Mouse (Mus musculus) testis, postnatal 10 days (tissue): ENCODE measurements at regions not wholly inside any gene's neighbourhood (a gene's known extent, or its start where the extent isn't known, plus 50 kb on each side); places are given as distances from the start of the nearest gene placed in this dataset.

Source experiments
- DNase-seq: peaks from one replicate; pipeline ENCODE4 v3.0.0; 2021; ENCODE audit warnings: low spot score

DNA sequence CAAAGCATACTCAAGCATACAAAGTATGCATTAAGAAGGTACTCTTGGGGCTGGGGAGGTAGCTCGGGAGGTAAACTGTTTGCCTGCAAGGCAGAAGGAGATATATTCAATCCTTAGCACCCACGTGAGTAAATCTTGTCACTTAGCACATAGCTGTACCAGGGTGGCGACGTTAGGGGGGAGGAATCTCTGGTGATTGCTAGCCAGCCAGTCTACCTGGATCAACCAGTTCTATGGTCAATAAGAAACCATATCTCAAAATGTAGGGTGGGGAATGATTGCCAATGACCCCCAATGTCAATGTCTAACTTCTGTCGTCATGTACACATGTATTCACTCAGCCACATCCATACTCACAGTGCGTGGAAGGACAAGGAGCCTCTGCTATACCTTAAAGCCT, 214.5 kb downstream of the CK137956 start:
- DNase-seq, result no peak

GRCm38 (mm10) chr4:127750781-127751180, 220.0 kb downstream of the CK137956 start:
- DNase-seq, result no peak

GRCm38 (mm10) chr4:127747876-127748275, 222.9 kb downstream of the CK137956 start:
- DNase-seq, result no peak

DNA sequence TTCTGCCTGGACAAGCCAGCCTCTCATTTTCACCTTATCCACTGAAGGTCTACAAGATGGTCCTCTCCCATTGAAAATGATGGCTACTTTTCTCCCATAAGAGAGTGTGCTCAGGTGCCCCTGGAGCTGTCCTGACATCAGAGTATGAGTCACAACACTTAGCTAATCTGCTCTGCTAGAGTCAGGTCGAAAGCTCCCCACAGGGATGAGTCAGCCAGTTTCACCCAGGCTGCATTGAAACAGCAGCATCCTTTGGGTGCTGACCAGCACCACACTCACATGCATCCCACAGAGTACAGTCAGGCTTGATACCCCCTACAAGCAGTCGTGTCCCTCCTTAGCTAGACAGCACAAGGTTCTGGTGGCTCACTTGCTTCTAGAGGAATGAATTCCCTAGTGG, 234.0 kb downstream of the CK137956 start:
- no peak for DNase-seq

- DNase-seq, result no peak
Measured at GRCm38 (mm10) chr4:127736151-127736550, 234.6 kb downstream of the CK137956 start.

DNA sequence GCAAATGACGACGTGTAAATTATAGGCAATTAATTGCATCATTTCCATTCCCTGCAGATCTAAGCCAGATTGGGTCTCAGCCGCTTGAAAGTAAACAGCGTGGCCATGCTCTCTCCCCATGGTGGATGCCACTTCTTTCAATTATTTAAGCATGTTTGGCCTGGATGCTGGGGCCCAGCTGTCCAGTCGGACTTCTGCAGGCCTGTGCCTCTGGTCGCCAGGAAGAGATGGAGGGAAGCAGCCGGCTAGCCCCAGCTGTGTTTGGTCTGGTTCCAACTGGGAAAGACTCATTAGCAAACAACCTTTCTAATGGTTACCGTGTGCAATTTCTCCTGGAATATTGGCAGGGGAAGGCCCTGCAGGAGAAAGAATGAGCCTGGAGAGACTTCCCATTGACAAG, 236.1 kb downstream of the CK137956 start:
- no peak for DNase-seq

- no peak for DNase-seq
Measured at GRCm38 (mm10) chr4:127718661-127719060, 252.1 kb downstream of the CK137956 start.

DNA sequence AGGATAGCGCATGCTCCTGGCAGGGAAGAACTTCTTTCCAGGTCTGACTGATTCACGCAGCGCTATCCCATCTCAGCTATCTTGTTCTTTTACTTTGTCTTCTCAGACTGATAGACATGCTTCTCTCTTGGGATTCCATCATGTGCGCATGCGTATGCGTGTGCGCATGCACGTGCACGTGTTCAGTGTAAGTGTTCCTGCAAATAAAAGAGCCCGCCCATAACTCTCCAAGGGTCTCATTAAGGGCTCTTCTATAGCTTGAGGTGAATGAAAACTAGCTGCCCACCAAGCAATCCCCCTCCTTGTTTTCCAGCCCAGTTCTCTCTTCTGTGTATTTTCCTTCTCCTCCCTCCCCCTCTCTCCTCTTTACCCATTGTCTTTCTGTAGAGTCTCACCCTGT, 258.5 kb downstream of the CK137956 start:
- no peak for DNase-seq

DNA sequence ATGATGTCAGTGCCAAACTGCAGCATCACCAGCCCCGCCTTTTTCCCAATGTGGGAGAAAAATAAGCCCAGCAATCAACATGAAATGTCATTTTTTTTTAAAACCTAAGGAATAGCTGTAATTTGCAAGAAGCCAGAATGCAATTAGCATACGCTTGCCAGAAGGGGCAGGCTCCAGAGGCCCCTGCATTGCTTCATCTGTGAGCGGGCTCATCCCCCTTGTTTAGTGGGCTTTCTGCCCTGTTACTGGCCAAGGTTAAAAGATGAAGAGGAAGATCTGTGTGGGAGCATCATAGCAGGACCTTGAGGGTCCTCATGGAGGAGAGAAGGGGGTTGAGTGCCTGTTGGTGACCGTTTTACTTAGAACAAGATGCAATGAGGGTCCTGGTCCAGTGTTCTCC, 259.9 kb downstream of the CK137956 start:
- no peak for DNase-seq

DNA sequence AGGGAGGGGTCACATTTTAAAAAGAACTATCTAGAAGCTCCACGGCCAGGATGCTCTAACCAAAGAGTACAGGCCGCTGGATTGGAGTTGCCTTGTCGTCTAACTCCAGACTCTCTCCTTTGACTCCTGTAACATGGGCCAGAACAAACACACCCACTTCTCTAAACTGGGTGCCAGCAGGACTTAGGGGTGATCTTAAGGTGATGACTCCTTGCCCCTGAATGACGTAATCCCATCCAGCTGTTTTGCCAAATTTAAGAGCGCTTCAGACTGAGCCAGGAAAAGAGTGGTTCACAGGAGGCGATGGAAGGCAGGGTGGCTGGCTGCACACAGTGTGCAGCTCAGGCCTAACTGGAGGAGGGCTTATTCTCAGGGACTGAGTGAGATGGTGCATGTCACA, 261.0 kb downstream of the CK137956 start:
- DNase-seq, result no peak

DNA sequence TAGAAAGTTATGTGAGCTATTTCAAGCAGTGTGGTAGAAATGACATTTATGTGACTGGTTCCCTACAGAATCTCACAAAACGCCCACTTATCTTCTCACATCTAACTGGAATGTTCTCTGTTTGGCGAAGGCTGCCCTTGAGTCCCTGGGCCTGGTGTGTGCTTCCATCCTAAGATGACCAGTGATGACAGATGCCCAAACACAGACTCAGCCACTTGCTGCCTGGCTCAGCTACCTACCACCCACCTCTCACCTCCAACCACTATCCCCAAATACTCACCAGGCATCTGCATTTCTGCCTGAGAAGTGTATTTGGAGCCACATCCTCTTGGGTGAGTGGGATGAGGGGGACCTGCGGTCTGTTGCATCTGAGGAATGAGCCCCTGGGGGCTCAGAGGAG, 262.6 kb downstream of the CK137956 start:
- no peak for DNase-seq

- DNase-seq, result no peak
Measured at GRCm38 (mm10) chr4:127707126-127707525, 263.6 kb downstream of the CK137956 start.

GRCm38 (mm10) chr4:127701651-127702050, 269.1 kb downstream of the CK137956 start:
- no peak for DNase-seq

GRCm38 (mm10) chr4:127689986-127690385, 280.8 kb downstream of the CK137956 start:
- no peak for DNase-seq

- DNase-seq, result no peak
Measured at GRCm38 (mm10) chr4:127685021-127685420, 285.7 kb downstream of the CK137956 start.

- DNase-seq, result no peak
Measured at GRCm38 (mm10) chr4:127679391-127679790, 291.4 kb downstream of the CK137956 start.

DNA sequence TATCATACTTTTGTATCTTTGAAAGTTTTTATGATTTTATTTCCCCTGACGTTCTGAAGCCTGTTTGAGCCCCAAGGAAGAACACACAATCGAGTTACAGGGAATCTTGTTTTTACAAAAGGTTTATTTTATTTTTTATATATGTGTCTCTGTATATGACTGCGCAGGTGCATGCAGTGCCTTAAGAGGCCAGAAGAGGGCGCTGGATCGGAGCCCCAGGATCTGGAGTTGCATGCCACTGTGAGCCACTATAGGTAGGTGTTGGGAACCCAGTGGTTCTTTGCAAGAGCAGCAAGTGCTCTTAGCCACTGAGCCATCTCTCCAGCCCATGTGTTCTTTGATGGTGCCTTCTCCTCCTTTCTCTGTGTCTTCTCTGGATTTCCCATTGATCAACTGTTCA, 292.3 kb downstream of the CK137956 start:
- peak; percentile 47 for DNase-seq

DNA sequence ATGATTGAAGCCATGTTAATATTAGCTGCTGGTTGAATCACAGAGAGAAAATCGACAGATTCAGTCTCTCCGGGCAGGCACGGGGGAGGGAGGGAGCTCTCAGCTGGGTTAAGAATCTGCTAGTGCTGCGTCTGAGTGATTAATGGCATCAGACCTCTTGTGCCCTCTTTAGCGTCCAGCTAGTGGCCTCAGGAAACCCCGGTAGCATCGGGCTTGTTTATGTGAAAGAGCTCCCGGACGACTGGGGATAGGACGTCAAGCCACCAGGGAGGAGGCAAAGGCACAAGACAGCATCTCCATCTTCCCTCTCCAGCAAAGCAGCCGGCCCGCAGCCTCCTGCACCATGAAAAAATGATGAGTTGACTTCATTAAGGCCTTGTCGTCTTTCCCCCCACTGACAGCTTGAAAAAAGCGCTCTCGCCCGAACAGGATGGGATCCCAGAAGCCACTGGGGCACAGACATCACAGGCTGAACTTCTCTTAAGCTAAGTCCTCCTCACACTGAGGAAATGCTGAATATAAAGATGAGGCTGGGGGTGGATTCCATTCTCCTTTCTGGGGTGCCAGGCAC, 294.9 kb downstream of the CK137956 start:
- no peak for DNase-seq

DNA sequence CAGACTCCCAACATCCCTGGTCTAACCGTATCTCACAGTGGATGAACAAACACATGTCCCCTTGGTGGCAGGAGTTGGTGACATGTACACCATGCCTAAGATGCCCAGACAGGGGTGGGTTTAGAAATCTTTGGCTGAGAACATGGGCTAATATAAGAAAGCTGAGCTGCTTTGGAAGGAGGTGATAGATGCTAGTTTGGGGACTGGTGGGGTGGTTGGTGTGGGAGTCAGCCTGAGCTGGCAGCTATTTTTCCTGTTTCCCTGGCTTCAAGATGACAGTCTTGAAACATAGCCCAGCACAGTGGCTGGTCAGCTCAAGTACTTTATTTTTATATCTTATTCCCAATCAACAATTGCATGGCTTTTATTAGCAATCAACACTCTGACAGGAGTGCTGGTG, 302.0 kb upstream of the Gjb5 start:
- no peak for DNase-seq

DNA sequence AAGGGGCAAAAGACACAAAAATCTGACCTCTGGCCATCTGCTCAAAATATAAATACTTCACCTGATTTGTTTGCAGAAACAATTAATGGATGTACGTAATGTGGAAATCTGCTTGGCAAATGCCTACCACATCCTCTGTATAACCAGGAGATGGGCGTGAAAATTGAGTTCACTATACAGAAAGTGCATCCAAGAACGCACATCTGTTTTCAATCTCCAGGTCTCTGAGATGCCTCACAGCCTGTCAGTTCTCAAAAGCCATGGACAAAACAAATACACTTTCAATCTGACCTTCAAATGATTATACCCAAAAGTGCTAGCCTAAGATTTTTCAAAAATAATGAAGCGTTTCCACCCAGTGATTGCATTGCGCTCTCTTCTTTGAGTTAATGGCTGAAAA, 293.6 kb upstream of the Gjb5 start:
- no peak for DNase-seq

DNA sequence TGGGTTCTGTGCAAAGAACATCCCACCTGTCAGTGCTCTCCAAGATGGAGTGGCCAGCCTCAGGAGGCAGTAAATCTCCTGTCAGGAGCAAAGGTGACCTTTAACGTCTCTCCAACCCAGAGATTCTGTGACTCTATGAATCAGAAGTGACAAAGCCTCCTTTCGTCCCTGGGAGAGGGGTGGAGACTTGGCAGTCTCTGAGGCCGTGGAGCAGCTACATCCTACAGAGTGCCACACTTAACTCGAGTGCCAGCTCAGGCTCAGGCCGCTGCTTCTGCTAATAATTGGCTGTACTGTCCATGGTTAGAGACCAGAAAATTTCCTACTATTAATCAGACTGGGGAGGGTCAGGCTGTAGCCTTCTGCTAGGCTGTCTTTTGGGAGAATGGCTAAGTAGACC, 290.0 kb upstream of the Gjb5 start:
- no peak for DNase-seq

- no peak for DNase-seq
Measured at GRCm38 (mm10) chr4:127647189-127647588, 289.2 kb upstream of the Gjb5 start.

GRCm38 (mm10) chr4:127640251-127641085, 282.5 kb upstream of the Gjb5 start:
- DNase-seq, result no peak

DNA sequence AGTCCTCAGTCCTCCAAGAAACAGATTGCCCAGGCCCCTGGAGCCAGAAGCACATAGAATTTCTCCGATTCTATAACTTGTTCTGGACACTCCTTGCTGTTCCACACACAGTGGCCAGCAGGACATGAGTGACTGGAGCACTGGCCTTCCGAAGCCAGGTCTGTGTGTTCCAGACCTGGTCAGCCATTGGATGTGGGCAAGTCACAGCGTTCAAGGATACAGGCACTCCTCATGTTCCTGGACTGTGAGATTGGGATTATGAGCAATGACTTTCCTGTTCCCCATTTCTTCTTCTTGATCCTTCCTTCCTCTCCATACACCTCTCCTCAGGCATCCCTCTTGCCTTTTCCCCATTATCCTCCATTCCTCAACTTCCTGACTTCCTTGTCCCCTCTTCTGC, 281.8 kb upstream of the Gjb5 start:
- DNase-seq, result no peak
